Comparison of ENCODE assay signal across 20 mouse cellular contexts in genomic region chr5:43467214-43467613, GRCm38 (mm10). TPM values are rescaled to one million over a fixed set of nuclear protein-coding genes. Genes with fewer than 3 reads are reported as not detected.
"Had no signal": no experiment of that assay in that cellular context is flagged by ENCODE, and none has a peak within 500 bp of the region (broad histone marks: within the 10 kb centered on the region; RNA-seq: fewer than 3 reads in every experiment).

No protein-coding gene starts in this region.

- H3K27ac ChIP-seq: midbrain, embryonic 10.5 days; midbrain, embryonic 12.5 days; neural tube, embryonic 13.5 days; neural tube, embryonic 15.5 days; stomach, embryonic 15.5 days; stomach, postnatal 0 days had no signal

- H3K9ac ChIP-seq: midbrain, embryonic 12.5 days; neural tube, embryonic 13.5 days; neural tube, embryonic 15.5 days; stomach, embryonic 15.5 days had no signal

- DNase-seq: lung, adult 2 months; lung, postnatal 10 days; lung, postnatal 4 days; midbrain, embryonic 14.5 days; retina, postnatal 1 day; right cerebral cortex, adult 18-20 months; right cerebral cortex, postnatal 25 days; right cerebral cortex, postnatal 4 days; thymus, adult 2 months; thymus, postnatal 14 days; thymus, postnatal 36 days had no signal

- H3K4me1 ChIP-seq: midbrain, embryonic 10.5 days; midbrain, embryonic 12.5 days; neural tube, embryonic 13.5 days; neural tube, embryonic 15.5 days; stomach, embryonic 15.5 days had no signal

- H3K36me3 ChIP-seq: midbrain, embryonic 10.5 days; midbrain, embryonic 12.5 days; neural tube, embryonic 13.5 days; neural tube, embryonic 15.5 days; stomach, embryonic 15.5 days had no signal

- H3K4me3 ChIP-seq: midbrain, embryonic 10.5 days; midbrain, embryonic 12.5 days; myocyte; neural tube, embryonic 13.5 days; neural tube, embryonic 15.5 days; stomach, embryonic 15.5 days had no signal

- H3K27me3 ChIP-seq: midbrain, embryonic 12.5 days; neural tube, embryonic 13.5 days; neural tube, embryonic 15.5 days; stomach, embryonic 15.5 days had no signal

- ATAC-seq: midbrain, embryonic 16.5 days had no signal

- H3K9me3 ChIP-seq: midbrain, embryonic 10.5 days; midbrain, embryonic 12.5 days; neural tube, embryonic 13.5 days; neural tube, embryonic 15.5 days; stomach, embryonic 15.5 days had no signal

- H3K4me2 ChIP-seq: midbrain, embryonic 12.5 days; neural tube, embryonic 13.5 days; neural tube, embryonic 15.5 days; stomach, embryonic 15.5 days had no signal

RNA-seq across cellular contexts. Expression of gene C1qtnf7, which starts 48.1 kb away (rescaled TPM):
- total RNA-seq: megakaryocyte-erythroid progenitor cell, adult 5-6 weeks had no signal
- polyA plus RNA-seq: myocyte had no signal
